Mouse (Mus musculus) lung, adult 2 months (tissue): ENCODE data around the gene Olfr652. TPM values are rescaled to one million over a fixed set of nuclear protein-coding genes. Genes with fewer than 3 reads are reported as not detected.

Source experiments
- DNase-seq: peaks from one replicate; pipeline ENCODE4 v3.0.0; 2022
- H3K4me1 ChIP-seq: fragments of 200-500 bp; 2 replicates; pipeline ENCODE4 v1.6.1; 2011; ENCODE audit warnings: low read length; ENCODE audit not compliant: control insufficient read depth, insufficient read depth
- H3K4me3 ChIP-seq: fragments of 200-500 bp; replicated peaks from 2 replicates; pipeline ENCODE3; 2011; ENCODE audit warnings: low read depth, mild to moderate bottlenecking, control low read depth, low read length; ENCODE audit errors: extremely low read depth
- CTCF ChIP-seq: fragments of 200-500 bp; IDR thresholded peaks from 2 replicates; pipeline ENCODE4 v1.5.1; 2011; ENCODE audit warnings: mild to moderate bottlenecking, low read length, control low read depth; ENCODE audit not compliant: insufficient read depth
- POLR2A ChIP-seq: fragments of 200-500 bp; IDR thresholded peaks from 2 replicates; pipeline ENCODE4 v1.6.1; 2011; ENCODE audit warnings: low read depth, mild to moderate bottlenecking, control low read depth, low read length, borderline replicate concordance; ENCODE audit errors: extremely low read depth
- WGBS: fragments of 180-500 bp; shearing (Covaris S2); methylation state at CpG from one replicate; pipeline ENCODE4 v1.1.7; 2018; 5-methylcytosine and 5-hydroxymethylcytosine counted together
- polyA plus RNA-seq: library from polyadenylated mRNA; depleted of rRNA; stranded (reverse); fragments of >200 nt; gene quantifications from 2 replicates; pipeline ENCODE4 v1.2.3, GENCODE M21; 2012; rRNA removed

Gene Olfr652
- polyA plus RNA-seq, result not detected in 2 replicates

- DNase-seq, result no peak
- Histone ChIP-seq H3K4me3 (no peak within 1 kb of the TSS), H3K4me1 (no peaks in the 10 kb centered on the region)
- TF ChIP-seq POLR2A (no peak), CTCF (no peak)
Observed at GRCm38 (mm10) chr7:104560601-104561000, at the start of gene Olfr652. TSS of gene Olfr652 (plus strand) at chr7:104560901.

- 64% methylated on average over 5 of the region's 5 CpGs for WGBS
- TF ChIP-seq POLR2A (no peak), CTCF (no peak)
- H3K4me1 ChIP-seq, result no peaks in the 10 kb centered on the region
Observed at GRCm38 (mm10) chr7:104549833-104550232, 10.9 kb upstream of the Olfr652 start, which contains the start of gene Olfr651. TSS of gene Olfr651 (plus strand) at chr7:104550133.

GRCm38 (mm10) chr7:104552700-104553099 lies 8.0 kb upstream of the Olfr652 start:
- Histone ChIP-seq H3K4me3 (no peak overlapping the region), H3K4me1 (no peaks in the 10 kb centered on the region)
- WGBS, result 54% methylated on average over 1 of the region's 1 CpGs
- TF ChIP-seq CTCF, result no peak
- TF ChIP-seq POLR2A, result no peak
- no peak for DNase-seq

More at GRCm38 (mm10) chr7:104549833-104550232, 10.9 kb upstream of the Olfr652 start, which contains the start of gene Olfr651:
- no peak within 1 kb of the TSS for H3K4me3 ChIP-seq
- no peak for DNase-seq

GRCm38 (mm10) chr7:104577014-104577413 lies 16.3 kb downstream of the Olfr652 start, which contains the start of gene Olfr653:
TSS of gene Olfr653 (plus strand) at chr7:104577314.
- 49% methylated on average over 2 of the region's 2 CpGs for WGBS
- no peaks in the 10 kb centered on the region for H3K4me1 ChIP-seq
- H3K4me3 ChIP-seq, result no peak within 1 kb of the TSS
- TF ChIP-seq POLR2A, result no peak
- no peak for DNase-seq

- no peak for DNase-seq
- H3K4me1 ChIP-seq, result no peaks in the 10 kb centered on the region
- no peak overlapping the region for H3K4me3 ChIP-seq
- TF ChIP-seq POLR2A (no peak), CTCF (no peak)
- 88% methylated on average over 4 of the region's 4 CpGs for WGBS
Observed at GRCm38 (mm10) chr7:104580846-104581245, 20.1 kb downstream of the Olfr652 start.

- Histone ChIP-seq H3K4me1 (no peaks in the 10 kb centered on the region), H3K4me3 (no peak overlapping the region)
- 75% methylated on average over 4 of the region's 4 CpGs for WGBS
- no peak for DNase-seq
- no peak for TF ChIP-seq POLR2A
- TF ChIP-seq CTCF, result no peak
Observed at GRCm38 (mm10) chr7:104581429-104581828, 20.7 kb downstream of the Olfr652 start.

GRCm38 (mm10) chr7:104586725-104587124 lies 26.0 kb downstream of the Olfr652 start, which contains the start of gene Olfr654:
TSS of gene Olfr654 (plus strand) at chr7:104587025.
- TF ChIP-seq CTCF, result no peak
- no peak for TF ChIP-seq POLR2A
- no peak for DNase-seq
- Histone ChIP-seq H3K4me1 (no peaks in the 10 kb centered on the region), H3K4me3 (no peak within 1 kb of the TSS)
- 75% methylated on average over 4 of the region's 4 CpGs for WGBS

- no peak for TF ChIP-seq CTCF
- no peak for TF ChIP-seq POLR2A
- Histone ChIP-seq H3K4me1 (no peaks in the 10 kb centered on the region), H3K4me3 (no peak overlapping the region)
- 74% methylated on average over 5 of the region's 5 CpGs for WGBS
- DNase-seq, result no peak
Observed at GRCm38 (mm10) chr7:104588274-104588673, 27.6 kb downstream of the Olfr652 start.

GRCm38 (mm10) chr7:104601679-104602078 lies 41.0 kb downstream of the Olfr652 start, which contains the start of gene Olfr655:
TSS of gene Olfr655 (minus strand) at chr7:104601779.
- no peak for DNase-seq
- 69% methylated on average over 2 of the region's 2 CpGs for WGBS

GRCm38 (mm10) chr7:104603173-104603572 lies 42.5 kb downstream of the Olfr652 start:
- TF ChIP-seq CTCF (peak; percentile 78), POLR2A (no peak)
- 4% methylated on average over 3 of the region's 3 CpGs for WGBS
- peak; percentile 5 for DNase-seq

More at GRCm38 (mm10) chr7:104601679-104602078, 41.0 kb downstream of the Olfr652 start, which contains the start of gene Olfr655:
- no peak for TF ChIP-seq POLR2A
- H3K4me3 ChIP-seq, result no peak within 1 kb of the TSS
- H3K4me1 ChIP-seq, result no peaks in the 10 kb centered on the region

GRCm38 (mm10) chr7:104604727-104605126 lies 44.0 kb downstream of the Olfr652 start:
- no peak overlapping the region for H3K4me3 ChIP-seq
- DNase-seq, result no peak
- H3K4me1 ChIP-seq, result no peaks in the 10 kb centered on the region
- TF ChIP-seq CTCF, result no peak
- no peak for TF ChIP-seq POLR2A

More at GRCm38 (mm10) chr7:104603173-104603572, 42.5 kb downstream of the Olfr652 start:
- Histone ChIP-seq H3K4me1 (no peaks in the 10 kb centered on the region), H3K4me3 (no peak overlapping the region)
